Mouse (Mus musculus): Measurements from ENCODE around the gene Rfx4. TPM values are rescaled to one million over a fixed set of nuclear protein-coding genes. Genes with fewer than 3 reads are reported as not detected.

Gene Rfx4
- total RNA-seq, 2 experiments from 2014 or later = not detected

- no peak for ATAC-seq (replicated peaks; ENCODE audit: low FRiP score, low TSS enrichment, poor library complexity, severe bottlenecking)
Observed at GRCm38 (mm10) chr10:84901676-84902075, 145.8 kb downstream of the Rfx4 start.

DNA sequence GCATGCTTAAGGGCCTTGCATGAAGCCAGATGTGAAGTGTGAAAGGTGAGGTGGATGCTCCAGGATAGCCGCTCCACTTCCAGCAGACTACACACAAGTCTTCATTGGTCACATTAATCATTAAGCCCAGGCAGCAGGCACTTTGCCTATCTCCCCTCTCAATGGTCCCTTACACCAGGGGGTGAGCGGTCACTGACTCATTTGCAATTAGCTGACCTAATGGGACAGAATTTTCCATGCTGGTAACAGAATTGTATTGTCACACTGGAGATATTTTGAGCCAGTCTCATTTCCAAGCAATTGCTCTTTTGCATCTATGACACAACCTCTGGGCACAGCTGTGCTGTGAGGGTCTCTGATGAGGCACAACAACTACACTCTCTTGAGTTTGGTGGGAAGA is 146.4 kb downstream of the Rfx4 start:
- ATAC-seq (replicated peaks; ENCODE audit: low FRiP score, low TSS enrichment, poor library complexity, severe bottlenecking) = no peak

- ATAC-seq (replicated peaks; ENCODE audit: low FRiP score, low TSS enrichment, poor library complexity, severe bottlenecking) = peak; percentile 46; the same call in 1 of the 2 replicates
Observed at GRCm38 (mm10) chr10:84903307-84903706, 147.4 kb downstream of the Rfx4 start.

GRCm38 (mm10) chr10:84903742-84904141 is 147.9 kb downstream of the Rfx4 start:
- peak; percentile 64 for ATAC-seq (replicated peaks; ENCODE audit: low FRiP score, low TSS enrichment, poor library complexity, severe bottlenecking)

DNA sequence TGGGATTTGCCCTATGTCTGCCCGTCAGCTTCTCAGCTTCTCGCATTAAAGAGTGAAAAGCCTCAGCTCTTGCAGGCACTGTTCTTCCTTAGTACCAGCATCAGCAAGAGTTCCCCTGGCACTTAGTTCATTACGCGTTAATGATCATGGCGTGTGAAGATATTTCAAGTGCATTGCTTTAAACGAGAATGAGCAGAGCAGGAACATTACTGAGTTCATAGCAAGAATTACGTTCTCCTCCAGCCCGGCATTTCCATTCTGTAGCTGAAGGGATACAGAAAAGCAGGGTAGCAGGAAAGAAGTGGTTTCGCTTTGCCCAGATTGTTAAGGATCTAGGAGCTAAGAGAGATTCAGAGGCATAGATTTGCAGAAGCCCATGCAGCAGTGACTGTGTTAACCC is 151.0 kb downstream of the Rfx4 start:
- ATAC-seq (replicated peaks; ENCODE audit: low FRiP score, low TSS enrichment, poor library complexity, severe bottlenecking) = no peak

- no peak for ATAC-seq (replicated peaks; ENCODE audit: low FRiP score, low TSS enrichment, poor library complexity, severe bottlenecking)
Observed at GRCm38 (mm10) chr10:84908006-84908405, 152.1 kb downstream of the Rfx4 start.

DNA sequence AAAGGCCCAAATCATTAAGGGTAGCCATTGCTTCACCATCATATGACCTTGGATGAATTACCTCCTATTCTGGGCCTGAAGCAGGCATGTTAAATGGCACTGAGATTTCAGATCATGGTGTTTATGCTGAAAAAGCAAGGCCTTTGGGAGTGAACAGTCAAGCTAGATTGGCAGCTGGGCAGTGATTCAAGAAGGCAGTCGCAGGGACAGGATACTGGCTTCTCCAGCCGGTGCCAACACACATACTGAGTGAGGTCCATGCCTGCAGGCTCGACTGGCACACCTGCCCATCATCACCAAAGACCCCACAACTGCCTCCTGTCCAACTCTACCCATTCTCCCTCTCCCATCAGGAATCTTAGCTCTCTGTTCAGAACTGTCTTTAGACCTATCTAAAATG is 152.6 kb downstream of the Rfx4 start:
- ATAC-seq (replicated peaks; ENCODE audit: low FRiP score, low TSS enrichment, poor library complexity, severe bottlenecking) = no peak

GRCm38 (mm10) chr10:84909021-84909801 is 153.3 kb downstream of the Rfx4 start:
- ATAC-seq (replicated peaks; ENCODE audit: low FRiP score, low TSS enrichment, poor library complexity, severe bottlenecking) = no peak

DNA sequence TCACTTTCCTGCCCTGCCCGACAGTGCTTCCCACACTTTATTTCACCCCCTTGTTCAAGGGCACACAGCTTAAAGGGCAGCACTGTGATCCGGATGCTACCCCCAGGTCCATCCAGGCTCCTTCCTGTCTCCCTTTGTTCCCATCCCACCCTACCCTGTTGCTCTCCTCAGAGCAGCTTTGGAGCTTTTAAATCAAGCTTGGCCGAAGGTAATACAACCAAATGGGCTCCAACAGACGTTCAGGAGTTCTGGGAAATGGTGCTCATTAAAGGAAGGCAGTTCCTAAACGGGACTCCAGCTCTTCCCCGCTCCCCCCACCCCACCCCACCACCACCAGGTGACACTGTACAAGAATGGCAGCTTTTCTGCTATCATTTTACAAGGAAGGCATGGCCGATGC is 154.3 kb downstream of the Rfx4 start:
- no peak for ATAC-seq (replicated peaks; ENCODE audit: low FRiP score, low TSS enrichment, poor library complexity, severe bottlenecking)

- ATAC-seq (replicated peaks; ENCODE audit: low FRiP score, low TSS enrichment, poor library complexity, severe bottlenecking) = no peak
Observed at GRCm38 (mm10) chr10:84910758-84911384, 155.0 kb downstream of the Rfx4 start.

DNA sequence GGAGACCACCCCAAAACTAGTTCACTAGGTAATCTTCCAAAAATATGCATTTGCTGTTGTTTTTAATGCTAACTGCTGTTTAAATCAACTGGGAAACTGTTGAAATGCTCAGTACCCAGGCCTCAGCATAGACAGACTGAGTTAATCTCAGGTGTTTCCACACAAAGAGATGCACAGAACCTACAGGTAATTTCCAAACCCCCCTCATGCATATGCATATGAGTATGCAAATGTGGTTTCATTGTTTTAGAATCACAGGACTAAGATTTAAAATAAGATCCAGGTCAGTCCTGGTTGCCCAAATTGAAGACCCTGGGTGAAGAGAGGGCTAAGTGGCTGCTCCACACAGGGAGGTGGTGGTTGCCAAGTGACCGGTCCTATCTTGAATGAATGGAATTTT is 157.3 kb downstream of the Rfx4 start:
- ATAC-seq (replicated peaks; ENCODE audit: low FRiP score, low TSS enrichment, poor library complexity, severe bottlenecking) = no peak

- ATAC-seq (replicated peaks; ENCODE audit: low FRiP score, low TSS enrichment, poor library complexity, severe bottlenecking) = no peak
Observed at GRCm38 (mm10) chr10:84915476-84915875, 159.6 kb downstream of the Rfx4 start.

DNA sequence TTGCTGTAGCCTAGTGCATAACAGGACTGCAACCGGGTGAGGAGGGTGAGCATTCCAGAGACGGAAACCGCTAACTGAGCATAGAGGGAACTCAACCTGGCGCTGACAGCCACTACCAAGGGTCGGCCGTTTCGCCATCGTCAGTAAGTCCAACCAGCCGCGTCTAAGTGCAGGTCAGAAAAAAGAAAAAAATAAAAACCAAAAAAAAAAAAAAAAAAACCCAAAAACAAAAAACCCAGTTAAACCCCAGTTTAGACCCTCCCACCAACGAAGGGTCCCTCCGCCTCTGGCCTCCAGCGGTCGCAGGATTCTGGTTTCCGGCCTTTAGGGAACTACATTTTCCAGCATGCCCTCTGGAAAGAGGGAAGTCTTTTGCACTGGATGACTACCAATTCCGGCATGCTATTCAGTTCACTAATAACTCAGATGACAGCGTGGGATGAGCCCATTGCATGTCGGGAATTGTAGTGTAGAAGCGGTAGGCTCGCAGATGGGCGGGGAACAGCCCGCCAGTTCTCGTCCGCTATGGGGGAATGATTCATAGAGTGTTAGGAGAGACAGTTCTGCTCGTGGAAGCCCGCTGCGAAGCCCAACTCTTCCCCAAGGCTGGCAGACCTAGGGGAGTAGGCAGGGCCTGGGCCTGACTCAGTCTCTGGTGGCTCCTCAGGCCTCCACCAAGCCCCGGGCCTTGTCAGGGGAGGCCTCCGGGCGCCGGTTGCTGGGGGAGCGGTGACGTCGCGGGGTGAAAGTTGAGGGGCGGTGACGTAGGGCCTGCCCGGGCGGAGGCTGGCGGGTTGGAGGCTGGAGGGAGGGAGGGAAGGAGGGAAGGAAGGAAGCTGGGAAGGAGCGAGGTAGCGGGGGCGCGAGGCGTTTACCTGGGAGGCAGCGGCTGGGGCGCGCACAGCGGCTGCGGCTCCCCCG is 161.2 kb downstream of the Rfx4 start, which contains the start of gene Ric8b:
Gene Ric8b, plus strand, starts transcription at position 807 of the 921 bp plus-strand sequence.
- ATAC-seq (replicated peaks; ENCODE audit: low FRiP score, low TSS enrichment, poor library complexity, severe bottlenecking) = peak; percentile 98

GRCm38 (mm10) chr10:84917731-84918095 is 161.9 kb downstream of the Rfx4 start:
- no peak for ATAC-seq (replicated peaks; ENCODE audit: low FRiP score, low TSS enrichment, poor library complexity, severe bottlenecking)

GRCm38 (mm10) chr10:84926336-84926735 is 170.5 kb downstream of the Rfx4 start:
- no peak for ATAC-seq (replicated peaks; ENCODE audit: low FRiP score, low TSS enrichment, poor library complexity, severe bottlenecking)

DNA sequence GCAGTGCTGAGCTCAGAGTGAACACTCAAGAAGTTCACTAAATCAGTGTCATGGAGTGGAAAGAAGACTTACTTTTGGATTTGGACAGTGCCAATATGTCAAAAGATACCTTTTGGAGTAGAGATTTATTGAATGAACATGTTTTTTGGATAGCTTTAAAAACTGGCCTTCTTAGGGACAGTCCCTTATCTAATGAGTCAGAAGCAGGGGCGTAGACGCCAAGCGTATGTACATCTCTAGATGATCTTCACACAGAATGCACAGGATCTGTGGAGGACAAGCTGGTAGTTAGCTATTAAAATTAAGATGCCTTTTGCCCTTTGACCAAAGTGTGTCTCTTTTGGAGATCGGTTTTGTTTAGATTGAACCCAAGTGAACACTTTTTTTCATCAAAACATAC is 171.0 kb downstream of the Rfx4 start:
- no peak for ATAC-seq (replicated peaks; ENCODE audit: low FRiP score, low TSS enrichment, poor library complexity, severe bottlenecking)

DNA sequence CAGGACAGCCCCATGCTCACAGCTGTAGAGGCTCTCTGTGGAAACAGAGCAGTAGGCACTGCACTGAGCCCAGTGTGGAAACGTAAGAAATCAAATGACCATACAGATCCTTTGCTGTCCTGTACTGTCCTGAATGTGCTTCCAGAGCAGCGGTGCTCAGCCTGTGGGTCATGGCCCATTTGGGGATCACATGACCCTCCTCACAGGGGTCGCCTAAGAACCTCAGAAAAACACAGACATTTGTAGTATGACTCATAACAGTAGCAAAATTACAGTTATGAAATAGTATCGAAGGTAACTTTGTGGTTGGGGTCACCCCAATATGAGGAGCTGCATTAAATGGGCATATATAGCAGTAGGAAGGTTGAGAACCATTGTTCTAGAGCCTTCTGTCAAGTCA is 172.6 kb downstream of the Rfx4 start:
- ATAC-seq (replicated peaks; ENCODE audit: low FRiP score, low TSS enrichment, poor library complexity, severe bottlenecking) = no peak

DNA sequence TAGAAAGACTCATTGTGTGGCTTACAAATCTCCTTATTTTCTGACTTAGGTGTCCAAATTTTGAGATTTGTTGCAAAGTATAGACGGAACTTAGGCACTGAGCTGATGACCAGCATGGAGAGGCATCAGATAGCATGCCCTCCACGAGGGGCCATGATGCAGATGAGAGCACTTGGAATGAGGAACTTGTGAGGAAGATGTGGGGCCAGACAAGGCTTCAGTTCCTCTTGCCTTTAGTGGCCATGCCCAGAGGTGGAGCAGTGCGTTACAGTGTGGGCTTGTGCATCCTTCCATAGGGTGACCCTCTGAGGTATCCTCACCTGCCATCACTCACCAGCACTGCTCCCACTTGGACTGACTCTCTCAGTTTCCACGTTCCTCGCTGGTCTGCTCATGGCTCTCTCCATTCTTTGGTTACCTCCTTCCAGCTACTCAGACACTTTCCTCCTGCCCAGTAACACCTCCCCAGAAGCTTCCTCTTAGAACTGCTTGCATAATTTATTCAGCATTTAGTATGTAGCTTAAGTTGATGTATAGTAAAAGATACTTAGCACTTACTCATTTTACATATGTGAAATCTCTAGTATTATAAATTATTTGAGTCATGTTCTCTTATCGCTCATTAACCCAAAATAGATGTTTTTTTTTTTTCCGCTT is 179.8 kb downstream of the Rfx4 start:
- no peak for ATAC-seq (replicated peaks; ENCODE audit: low FRiP score, low TSS enrichment, poor library complexity, severe bottlenecking)

DNA sequence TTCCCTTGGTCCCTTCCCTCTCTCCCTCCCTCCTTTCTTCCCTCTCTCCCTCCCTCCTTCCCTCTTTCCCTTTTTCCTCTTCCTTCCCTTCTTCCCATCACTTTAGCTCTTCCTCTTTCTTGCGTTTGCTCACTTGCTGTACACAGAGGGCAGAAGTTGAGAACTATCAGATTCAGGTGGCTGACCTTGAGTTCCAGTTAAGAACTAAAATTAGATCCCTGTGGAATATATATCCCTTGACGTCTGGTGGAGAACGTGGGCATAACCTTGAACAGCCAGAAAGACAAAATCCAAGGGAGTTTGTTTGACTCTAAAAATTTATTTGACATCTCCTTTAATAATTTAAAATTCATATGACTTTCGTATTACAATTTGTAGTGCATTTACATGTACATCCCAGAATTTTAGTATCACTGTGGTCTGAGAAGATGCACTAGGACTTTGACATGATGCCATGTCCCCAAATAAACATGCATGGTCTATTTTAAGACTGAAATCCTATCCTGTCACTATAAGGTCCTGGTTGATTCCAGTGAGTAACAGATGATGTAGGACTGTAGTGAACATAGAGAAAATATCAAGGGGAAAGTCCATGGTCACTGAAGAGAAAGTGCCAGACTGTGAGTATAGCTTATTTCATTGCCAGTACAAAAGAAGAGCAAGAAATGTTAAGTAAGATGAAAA is 181.1 kb downstream of the Rfx4 start:
- ATAC-seq (replicated peaks; ENCODE audit: low FRiP score, low TSS enrichment, poor library complexity, severe bottlenecking) = no peak

Data from megakaryocyte-erythroid progenitor cell, adult 5-6 weeks (primary cell).